Mouse (Mus musculus): Measurements from ENCODE around the gene Plppr1.
"Not testable (repeated sequence)": the region's sequence is repeated elsewhere in the genome, so short reads cannot be mapped to it uniquely, and the experiment has no call there.

Gene Plppr1

GRCm38 (mm10) chr4:49348001-49348400, 288.9 kb downstream of the Plppr1 start:
- POLR2A ChIA-PET: not testable (repeated sequence)

GRCm38 (mm10) chr4:49348677-49349076, 289.6 kb downstream of the Plppr1 start:
- POLR2A ChIA-PET: no interaction called here

More at GRCm38 (mm10) chr4:49348001-49348400, 288.9 kb downstream of the Plppr1 start:
- CTCF ChIA-PET: not testable (repeated sequence)

GRCm38 (mm10) chr4:49350470-49350869, 291.4 kb downstream of the Plppr1 start:
- ChIA-PET POLR2A (interaction anchor here in 1 of 4 experiments (0.6 kb wide), 1 partner anchor 36 kb away, joined by 3 read pairs; no protein-coding TSS in a partner anchor), CTCF (interaction anchor here in 1 of 4 experiments (0.6 kb wide), 1 partner anchor 338 kb away, joined by 3 read pairs; no protein-coding TSS in a partner anchor)

More at GRCm38 (mm10) chr4:49348677-49349076, 289.6 kb downstream of the Plppr1 start:
- CTCF ChIA-PET: no interaction called here

GRCm38 (mm10) chr4:49357097-49357496, 298.0 kb downstream of the Plppr1 start:
- POLR2A ChIA-PET: no interaction called here
- CTCF ChIA-PET: no interaction called here

GRCm38 (mm10) chr4:49368046-49368445, 309.0 kb downstream of the Plppr1 start:
- POLR2A ChIA-PET: interaction anchor here in 1 of 4 experiments (1.3 kb wide), 1 partner anchor 153 kb away, joined by 4 read pairs; the partner anchor contains the start of genes Mrpl50 and Zfp189
- CTCF ChIA-PET: not testable (repeated sequence)

GRCm38 (mm10) chr4:49383576-49384318, 324.7 kb downstream of the Plppr1 start:
- POLR2A ChIA-PET, CTCF ChIA-PET: not testable (repeated sequence)

GRCm38 (mm10) chr4:49386873-49387272, 327.8 kb downstream of the Plppr1 start:
- ChIA-PET POLR2A (no interaction called here), CTCF (no interaction called here)
